27 mouse cellular contexts compared by ENCODE assay signal in genomic region chr5:30494606-30495005, GRCm38 (mm10). TPM values are rescaled to one million over a fixed set of nuclear protein-coding genes. Genes with fewer than 3 reads are reported as not detected.
A peak's percentile ranks its signal among the peaks of the same experiment; 100 is the strongest.
DNase-seq lines count a peak whose midpoint lies in the region; ATAC-seq and TF ChIP-seq lines count a peak whose summit lies in the region.
"Had no signal": no experiment of that assay in that cellular context is flagged by ENCODE, and none has a peak within 500 bp of the region (broad histone marks: within the 10 kb centered on the region; RNA-seq: fewer than 3 reads in every experiment).

No protein-coding gene starts in this region.

- no peak overlapping the region for H3K4me3 ChIP-seq in embryonic facial prominence, embryonic 11.5 days (ENCODE audit: low read depth, low read length)
- no peak overlapping the region for H3K4me3 ChIP-seq in embryonic facial prominence, embryonic 10.5 days
- H3K4me3 ChIP-seq in embryonic facial prominence, embryonic 12.5 days, result no peak overlapping the region
- H3K4me3 ChIP-seq in embryonic fibroblast, embryonic 13.5 days (ENCODE audit: insufficient read depth, low read length), result no peak overlapping the region
- no peak overlapping the region for H3K4me3 ChIP-seq in stomach, embryonic 16.5 days (replicated peaks; ENCODE audit: low read length)
- H3K4me3 ChIP-seq in forebrain, embryonic 11.5 days (ENCODE audit: low read depth, low read length), result no peak overlapping the region
- H3K4me3 ChIP-seq in neural tube, embryonic 15.5 days (replicated peaks), result no peak overlapping the region
- H3K4me3 ChIP-seq: forebrain, embryonic 13.5 days; gastrocnemius, adult 2 months; heart, embryonic 13.5 days; hindbrain, embryonic 13.5 days had no signal

- no peaks in the 10 kb centered on the region for H3K36me3 ChIP-seq in embryonic facial prominence, embryonic 11.5 days (replicated peaks; ENCODE audit: control insufficient read depth, insufficient read depth, low read depth, low read length)
- no peaks in the 10 kb centered on the region for H3K36me3 ChIP-seq in embryonic facial prominence, embryonic 10.5 days (replicated peaks)
- no peaks in the 10 kb centered on the region for H3K36me3 ChIP-seq in embryonic facial prominence, embryonic 12.5 days
- H3K36me3 ChIP-seq in stomach, embryonic 16.5 days (ENCODE audit: control insufficient read depth, insufficient read depth, low read length), result no peaks in the 10 kb centered on the region
- no peaks in the 10 kb centered on the region for H3K36me3 ChIP-seq in forebrain, embryonic 11.5 days (ENCODE audit: control insufficient read depth, insufficient read depth, low read length)
- H3K36me3 ChIP-seq in neural tube, embryonic 15.5 days, result no peaks in the 10 kb centered on the region
- H3K36me3 ChIP-seq: heart, embryonic 13.5 days; hindbrain, embryonic 13.5 days had no signal

- H3K4me1 ChIP-seq in embryonic facial prominence, embryonic 11.5 days (ENCODE audit: control insufficient read depth, insufficient read depth, low read length), result peaks cover 3% of the 10 kb centered on the region; the same call in 1 of the 2 replicates
- H3K4me1 ChIP-seq in embryonic facial prominence, embryonic 10.5 days, result peaks cover 33% of the 10 kb centered on the region
- H3K4me1 ChIP-seq in embryonic facial prominence, embryonic 12.5 days, result peaks cover 20% of the 10 kb centered on the region
- peaks cover 16% of the 10 kb centered on the region for H3K4me1 ChIP-seq in embryonic fibroblast, embryonic 13.5 days (ENCODE audit: control insufficient read depth, insufficient read depth, low read length)
- H3K4me1 ChIP-seq in stomach, embryonic 16.5 days (ENCODE audit: control insufficient read depth, insufficient read depth, low read length), result peaks cover 9% of the 10 kb centered on the region; the same call in 1 of the 2 replicates
- H3K4me1 ChIP-seq in forebrain, embryonic 11.5 days (replicated peaks; ENCODE audit: control insufficient read depth, insufficient read depth, low read length), result no peaks in the 10 kb centered on the region
- no peaks in the 10 kb centered on the region for H3K4me1 ChIP-seq in neural tube, embryonic 15.5 days
- H3K4me1 ChIP-seq: forebrain, embryonic 13.5 days; hindbrain, embryonic 13.5 days had no signal

- ATAC-seq in embryonic facial prominence, embryonic 11.5 days (replicated peaks; ENCODE audit: insufficient number of reproducible peaks, low FRiP score, low TSS enrichment, low read depth), result no peak; the same call in 1 of the 2 replicates
- no peak for ATAC-seq in embryonic facial prominence, embryonic 12.5 days (ENCODE audit: insufficient number of reproducible peaks, insufficient read depth, low FRiP score, low TSS enrichment)
- no peak for ATAC-seq in stomach, embryonic 16.5 days (ENCODE audit: insufficient read depth, low FRiP score)
- ATAC-seq in forebrain, embryonic 11.5 days (replicated peaks; ENCODE audit: low FRiP score), result no peak
- no peak for ATAC-seq in neural tube, embryonic 15.5 days (ENCODE audit: low FRiP score)
- ATAC-seq: activated CD4-positive, CD25-positive, alpha-beta regulatory T cell, adult 4 months; CD4-positive, CD25-positive, alpha-beta regulatory T cell, adult 4 months; forebrain, embryonic 13.5 days; hindbrain, postnatal 0 days; Patski had no signal

- no peak overlapping the region for H3K27ac ChIP-seq in embryonic facial prominence, embryonic 11.5 days (replicated peaks; ENCODE audit: low read depth, low read length)
- H3K27ac ChIP-seq in embryonic facial prominence, embryonic 10.5 days (replicated peaks), result no peak overlapping the region
- peak overlapping the region; percentile 24 for H3K27ac ChIP-seq in embryonic facial prominence, embryonic 12.5 days
- H3K27ac ChIP-seq in embryonic fibroblast, embryonic 13.5 days (ENCODE audit: insufficient read depth, low read length), result peak overlapping the region; percentile 56; the same call in 1 of the 2 replicates
- H3K27ac ChIP-seq in stomach, embryonic 16.5 days (ENCODE audit: low read length), result peak overlapping the region; percentile 56
- H3K27ac ChIP-seq in forebrain, embryonic 11.5 days (ENCODE audit: low read depth, low read length), result no peak overlapping the region
- H3K27ac ChIP-seq in neural tube, embryonic 15.5 days (replicated peaks), result no peak overlapping the region
- H3K27ac ChIP-seq: forebrain, embryonic 13.5 days; gastrocnemius, adult 2 months; heart, embryonic 13.5 days; hindbrain, embryonic 13.5 days; hindbrain, postnatal 0 days had no signal

- H3K9ac ChIP-seq in embryonic facial prominence, embryonic 11.5 days (replicated peaks; ENCODE audit: low read length), result no peak overlapping the region
- H3K9ac ChIP-seq in embryonic facial prominence, embryonic 12.5 days, result no peak overlapping the region
- H3K9ac ChIP-seq in stomach, embryonic 16.5 days (ENCODE audit: low read length), result no peak overlapping the region
- H3K9ac ChIP-seq in forebrain, embryonic 11.5 days (ENCODE audit: low read length), result no peak overlapping the region
- H3K9ac ChIP-seq in neural tube, embryonic 15.5 days (replicated peaks), result no peak overlapping the region
- H3K9ac ChIP-seq: forebrain, embryonic 13.5 days; heart, embryonic 13.5 days; hindbrain, embryonic 13.5 days had no signal

- WGBS in embryonic facial prominence, embryonic 11.5 days, result 60% methylated on average over 7 of the region's 7 CpGs
- 82% methylated on average over 7 of the region's 7 CpGs for WGBS in embryonic facial prominence, embryonic 10.5 days
- WGBS in embryonic facial prominence, embryonic 12.5 days, result 47% methylated on average over 7 of the region's 7 CpGs
- 55% methylated on average over 7 of the region's 7 CpGs for WGBS in stomach, embryonic 16.5 days
- 84% methylated on average over 7 of the region's 7 CpGs for WGBS in forebrain, embryonic 11.5 days
- 86% methylated on average over 7 of the region's 7 CpGs for WGBS in neural tube, embryonic 15.5 days

- intact Hi-C loops in heart, postnatal 14 days (cut with DNase I), result no loop called here

- no peaks in the 10 kb centered on the region for H3K9me3 ChIP-seq in embryonic facial prominence, embryonic 11.5 days (replicated peaks; ENCODE audit: control insufficient read depth, low read length)
- H3K9me3 ChIP-seq in embryonic facial prominence, embryonic 10.5 days, result no peaks in the 10 kb centered on the region
- no peaks in the 10 kb centered on the region for H3K9me3 ChIP-seq in embryonic facial prominence, embryonic 12.5 days
- no peaks in the 10 kb centered on the region for H3K9me3 ChIP-seq in stomach, embryonic 16.5 days (replicated peaks; ENCODE audit: control insufficient read depth, low read length)
- no peaks in the 10 kb centered on the region for H3K9me3 ChIP-seq in forebrain, embryonic 11.5 days (ENCODE audit: control insufficient read depth, low read length)
- no peaks in the 10 kb centered on the region for H3K9me3 ChIP-seq in neural tube, embryonic 15.5 days (replicated peaks)
- H3K9me3 ChIP-seq: forebrain, embryonic 13.5 days; heart, embryonic 13.5 days; hindbrain, embryonic 13.5 days had no signal

- peak; percentile 57 for DNase-seq in embryonic facial prominence, embryonic 11.5 days (ENCODE audit: low spot score)
- DNase-seq in embryonic facial prominence, embryonic 10.5 days (ENCODE audit: low spot score), result no peak
- no peak for DNase-seq in forebrain, embryonic 11.5 days (ENCODE audit: low spot score)
- no peak for DNase-seq in heart, postnatal 14 days
- DNase-seq: adrenal gland, postnatal 14 days; B cell, adult 2 months; cerebellum, adult 11-12 months; cerebellum, adult 9-10 months; gastrocnemius, adult 2 months; gastrocnemius, postnatal 25 days had no signal

- no peaks in the 10 kb centered on the region for H3K27me3 ChIP-seq in embryonic facial prominence, embryonic 11.5 days (ENCODE audit: control insufficient read depth, insufficient read depth, low read length)
- H3K27me3 ChIP-seq in embryonic facial prominence, embryonic 10.5 days (replicated peaks; ENCODE audit: low read depth, poor library complexity, severe bottlenecking), result no peaks in the 10 kb centered on the region
- no peaks in the 10 kb centered on the region for H3K27me3 ChIP-seq in embryonic facial prominence, embryonic 12.5 days
- no peaks in the 10 kb centered on the region for H3K27me3 ChIP-seq in stomach, embryonic 16.5 days (ENCODE audit: control insufficient read depth, insufficient read depth, low read length)
- no peaks in the 10 kb centered on the region for H3K27me3 ChIP-seq in forebrain, embryonic 11.5 days (ENCODE audit: control insufficient read depth, insufficient read depth, low read length)
- no peaks in the 10 kb centered on the region for H3K27me3 ChIP-seq in neural tube, embryonic 15.5 days (replicated peaks)
- H3K27me3 ChIP-seq: forebrain, embryonic 13.5 days; heart, embryonic 13.5 days; hindbrain, embryonic 13.5 days had no signal

- no peak overlapping the region for H3K4me2 ChIP-seq in embryonic facial prominence, embryonic 11.5 days (ENCODE audit: low read depth, low read length)
- H3K4me2 ChIP-seq in embryonic facial prominence, embryonic 12.5 days (replicated peaks), result no peak overlapping the region
- no peak overlapping the region for H3K4me2 ChIP-seq in stomach, embryonic 16.5 days (ENCODE audit: low read depth, low read length)
- no peak overlapping the region for H3K4me2 ChIP-seq in forebrain, embryonic 11.5 days (ENCODE audit: low read depth, low read length, severe bottlenecking)
- H3K4me2 ChIP-seq in neural tube, embryonic 15.5 days, result no peak overlapping the region
- H3K4me2 ChIP-seq: forebrain, embryonic 13.5 days; heart, embryonic 13.5 days; hindbrain, embryonic 13.5 days had no signal

- TF ChIP-seq CTCF in embryonic fibroblast, embryonic 13.5 days (IDR thresholded peaks at IDR 0.05; ENCODE audit: borderline replicate concordance, insufficient read depth, low read length), result no peak

- TF ChIP-seq POLR2A in embryonic fibroblast, embryonic 13.5 days (IDR thresholded peaks at IDR 0.05; ENCODE audit: low read depth, low read length), result no peak

RNA-seq across cellular contexts. Expression of gene 1700001C02Rik, which starts 28.8 kb away (rescaled TPM):
- polyA plus RNA-seq in embryonic facial prominence, embryonic 11.5 days (2014; fragmentation: Nextera tagmentation; extraction: Ambion mirVana), result not detected in 2 replicates
- not detected in 2 replicates for polyA plus RNA-seq in embryonic facial prominence, embryonic 10.5 days (2016; fragmentation: Nextera tagmentation; extraction: Ambion mirVana)
- polyA plus RNA-seq in embryonic facial prominence, embryonic 12.5 days (2016; fragmentation: Nextera tagmentation; extraction: Ambion mirVana), result not detected in 2 replicates
- not detected in 2 replicates for polyA plus RNA-seq in embryonic fibroblast, embryonic 13.5 days (2011; ENCODE audit: insufficient read length, low read depth, missing spikeins)
- not detected in 2 replicates for polyA plus RNA-seq in stomach, embryonic 16.5 days (2015; fragmentation: Nextera tagmentation; extraction: Ambion mirVana)
- polyA plus RNA-seq in forebrain, embryonic 11.5 days (2014; fragmentation: Nextera tagmentation; extraction: Ambion mirVana), result not detected in 2 replicates
- not detected for total RNA-seq in heart, postnatal 14 days (2021)
- 0.36 and 0.65 TPM in 2 replicates for polyA plus RNA-seq in neural tube, embryonic 15.5 days (2015; fragmentation: Nextera tagmentation; extraction: Ambion mirVana)
- total RNA-seq: adrenal gland, adult 18-20 months; adrenal gland, postnatal 14 days; gastrocnemius, adult 2 months; gastrocnemius, postnatal 25 days; granulocyte monocyte progenitor cell, adult 5-6 weeks; hematopoietic stem cell, adult 5-6 weeks; hindbrain, postnatal 0 days; MEL had no signal
- polyA plus RNA-seq: activated CD4-positive, CD25-positive, alpha-beta regulatory T cell, adult 4 months; CD4-positive, CD25-positive, alpha-beta regulatory T cell, adult 4 months; heart, embryonic 13.5 days; heart, postnatal 0 days; intestine, embryonic 14.5 days; Patski had no signal

RNA-seq across cellular contexts. Expression of gene Otof, which starts 32.9 kb away (rescaled TPM):
- 0.14 and 0.17 TPM in 2 replicates for polyA plus RNA-seq in embryonic facial prominence, embryonic 11.5 days (2014; fragmentation: Nextera tagmentation; extraction: Ambion mirVana)
- 0.05 TPM in 1 of 2 replicates, not detected in the other for polyA plus RNA-seq in embryonic facial prominence, embryonic 10.5 days (2016; fragmentation: Nextera tagmentation; extraction: Ambion mirVana)
- 0.24 and 0.56 TPM in 2 replicates for polyA plus RNA-seq in embryonic facial prominence, embryonic 12.5 days (2016; fragmentation: Nextera tagmentation; extraction: Ambion mirVana)
- polyA plus RNA-seq in embryonic fibroblast, embryonic 13.5 days (2011; ENCODE audit: insufficient read length, low read depth, missing spikeins), result not detected in 2 replicates
- 0.30 and 0.46 TPM in 2 replicates for polyA plus RNA-seq in stomach, embryonic 16.5 days (2015; fragmentation: Nextera tagmentation; extraction: Ambion mirVana)
- 0.09 and 0.13 TPM in 2 replicates for polyA plus RNA-seq in forebrain, embryonic 11.5 days (2014; fragmentation: Nextera tagmentation; extraction: Ambion mirVana)
- total RNA-seq in heart, postnatal 14 days (2021), result not detected
- polyA plus RNA-seq in neural tube, embryonic 15.5 days (2015; fragmentation: Nextera tagmentation; extraction: Ambion mirVana), result 7.2 and 7.8 TPM in 2 replicates
- total RNA-seq: granulocyte monocyte progenitor cell, adult 5-6 weeks; hematopoietic stem cell, adult 5-6 weeks; MEL had no signal
- polyA plus RNA-seq: activated CD4-positive, CD25-positive, alpha-beta regulatory T cell, adult 4 months; CD4-positive, CD25-positive, alpha-beta regulatory T cell, adult 4 months; Patski had no signal

RNA-seq across cellular contexts. Expression of gene Cib4, which starts 51.0 kb away (rescaled TPM):
- polyA plus RNA-seq in embryonic facial prominence, embryonic 11.5 days (2014; fragmentation: Nextera tagmentation; extraction: Ambion mirVana), result not detected in 2 replicates
- polyA plus RNA-seq in embryonic facial prominence, embryonic 10.5 days (2016; fragmentation: Nextera tagmentation; extraction: Ambion mirVana), result not detected in 2 replicates
- polyA plus RNA-seq in embryonic facial prominence, embryonic 12.5 days (2016; fragmentation: Nextera tagmentation; extraction: Ambion mirVana), result not detected in 2 replicates
- polyA plus RNA-seq in embryonic fibroblast, embryonic 13.5 days (2011; ENCODE audit: insufficient read length, low read depth, missing spikeins), result not detected in 2 replicates
- not detected in 2 replicates for polyA plus RNA-seq in stomach, embryonic 16.5 days (2015; fragmentation: Nextera tagmentation; extraction: Ambion mirVana)
- polyA plus RNA-seq in forebrain, embryonic 11.5 days (2014; fragmentation: Nextera tagmentation; extraction: Ambion mirVana), result not detected in 2 replicates
- total RNA-seq in heart, postnatal 14 days (2021), result not detected
- not detected in 2 replicates for polyA plus RNA-seq in neural tube, embryonic 15.5 days (2015; fragmentation: Nextera tagmentation; extraction: Ambion mirVana)
- total RNA-seq: gastrocnemius, adult 2 months; gastrocnemius, postnatal 25 days; granulocyte monocyte progenitor cell, adult 5-6 weeks; hematopoietic stem cell, adult 5-6 weeks; hindbrain, postnatal 0 days; MEL had no signal
- polyA plus RNA-seq: activated CD4-positive, CD25-positive, alpha-beta regulatory T cell, adult 4 months; CD4-positive, CD25-positive, alpha-beta regulatory T cell, adult 4 months; forebrain, embryonic 13.5 days; heart, embryonic 13.5 days; heart, postnatal 0 days; hindbrain, embryonic 13.5 days; hindbrain, postnatal 0 days; intestine, embryonic 14.5 days; Patski had no signal

Comparison
In these comparisons a context has a peak if more than half of its experiments do, and no peak if none do; other contexts are left out.
1. H3K27ac ChIP-seq: peak in embryonic facial prominence, embryonic 12.5 days (single experiment), embryonic fibroblast, embryonic 13.5 days (single experiment) and stomach, embryonic 16.5 days (single experiment); none in embryonic facial prominence, embryonic 11.5 days (single experiment), embryonic facial prominence, embryonic 10.5 days (single experiment), forebrain, embryonic 11.5 days (single experiment) and neural tube, embryonic 15.5 days (single experiment).